Mouse (Mus musculus): ENCODE results near the gene Patl2. TPM values are rescaled to one million over a fixed set of nuclear protein-coding genes. Genes with fewer than 3 reads are reported as not detected.
A peak's percentile ranks its signal among the peaks of the same experiment; 100 is the strongest.

Gene Patl2
- total and polyA plus RNA-seq, 3 experiments: not detected

DNA sequence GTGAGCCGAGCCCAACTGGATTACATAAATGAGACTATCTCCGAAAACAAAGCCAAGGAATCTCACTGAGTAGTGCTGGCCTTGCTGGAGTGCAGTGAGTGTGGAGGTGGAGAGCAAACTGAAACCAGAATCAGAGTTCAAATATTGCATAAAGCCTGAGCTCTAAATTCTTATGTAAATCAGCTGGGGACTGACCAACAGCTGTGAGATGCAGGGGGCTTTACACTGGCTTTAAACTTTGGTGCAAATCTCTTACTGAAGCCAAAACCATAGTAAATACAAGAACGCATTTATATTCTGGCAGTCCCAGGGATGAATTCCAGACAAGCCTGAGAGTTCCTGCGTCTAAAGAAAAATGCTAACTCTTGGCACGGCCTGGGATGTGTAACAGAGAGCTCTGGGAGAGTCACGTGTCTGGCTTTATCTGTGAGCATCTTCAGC is 27.6 kb downstream of the Patl2 start:
- H3K36me3 ChIP-seq (ENCODE audit: control insufficient read depth, insufficient read depth, low read length): no peaks in the 10 kb centered on the region; the same call in 1 of the 2 replicates
- no peaks in the 10 kb centered on the region for H3K27me3 ChIP-seq (ENCODE audit: control insufficient read depth, insufficient read depth, low read length)
- no peaks in the 10 kb centered on the region for H3K79me2 ChIP-seq (replicated peaks; ENCODE audit: control insufficient read depth, insufficient read depth, low read length)
- intact Hi-C loops (cut with DNase I): no loop called here
- WGBS: 34% methylated on average over 6 of the region's 6 CpGs
- H3K27ac ChIP-seq: no peak overlapping the region
- DNase-seq: no peak
- no peak for TF ChIP-seq CTCF (IDR thresholded peaks at IDR 0.05)
- no peak for TF ChIP-seq EP300 (IDR thresholded peaks at IDR 0.05; ENCODE audit: insufficient read depth, low read depth, low read length)
- no peak for TF ChIP-seq POLR2A (IDR thresholded peaks at IDR 0.05; ENCODE audit: insufficient read depth, low read depth, low read length)
- no peak overlapping the region for H3K9ac ChIP-seq (ENCODE audit: low read depth, low read length)
- peaks cover 3% of the 10 kb centered on the region for H3K4me1 ChIP-seq (ENCODE audit: control insufficient read depth, insufficient read depth, low read length)
- no peak overlapping the region for H3K4me3 ChIP-seq

DNA sequence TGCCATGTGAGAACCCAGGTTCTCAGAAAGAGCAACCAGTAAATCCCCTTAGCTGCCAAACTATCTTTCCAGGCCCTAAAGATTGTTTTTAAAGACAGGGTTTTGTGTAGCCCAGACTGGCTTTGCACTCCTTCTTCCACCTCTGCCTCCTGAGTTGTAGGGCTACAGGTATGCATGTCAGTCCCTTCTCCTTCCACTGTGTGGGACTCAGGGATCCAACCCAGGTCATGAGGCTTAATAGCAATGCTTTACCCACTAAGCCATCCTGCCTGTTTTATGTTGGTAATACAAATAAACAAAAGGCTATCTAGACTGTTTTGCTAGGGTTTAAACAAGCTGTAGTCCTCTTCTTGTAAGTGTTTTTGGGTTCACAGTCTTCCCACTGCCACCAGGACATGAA is 28.4 kb downstream of the Patl2 start:
- intact Hi-C loops (cut with DNase I): no loop called here
- H3K9ac ChIP-seq (ENCODE audit: low read depth, low read length): no peak overlapping the region
- peaks cover 3% of the 10 kb centered on the region; the same call in 1 of the 2 replicates for H3K4me1 ChIP-seq (ENCODE audit: control insufficient read depth, insufficient read depth, low read length)
- TF ChIP-seq CTCF (IDR thresholded peaks at IDR 0.05): no peak
- no peak for TF ChIP-seq EP300 (IDR thresholded peaks at IDR 0.05; ENCODE audit: insufficient read depth, low read depth, low read length)
- TF ChIP-seq POLR2A (IDR thresholded peaks at IDR 0.05; ENCODE audit: insufficient read depth, low read depth, low read length): no peak
- H3K79me2 ChIP-seq (replicated peaks; ENCODE audit: control insufficient read depth, insufficient read depth, low read length): no peaks in the 10 kb centered on the region
- H3K4me3 ChIP-seq: no peak overlapping the region
- H3K36me3 ChIP-seq (ENCODE audit: control insufficient read depth, insufficient read depth, low read length): peaks cover 2% of the 10 kb centered on the region
- H3K27me3 ChIP-seq (ENCODE audit: control insufficient read depth, insufficient read depth, low read length): no peaks in the 10 kb centered on the region
- no peak for DNase-seq
- H3K27ac ChIP-seq: no peak overlapping the region

DNA sequence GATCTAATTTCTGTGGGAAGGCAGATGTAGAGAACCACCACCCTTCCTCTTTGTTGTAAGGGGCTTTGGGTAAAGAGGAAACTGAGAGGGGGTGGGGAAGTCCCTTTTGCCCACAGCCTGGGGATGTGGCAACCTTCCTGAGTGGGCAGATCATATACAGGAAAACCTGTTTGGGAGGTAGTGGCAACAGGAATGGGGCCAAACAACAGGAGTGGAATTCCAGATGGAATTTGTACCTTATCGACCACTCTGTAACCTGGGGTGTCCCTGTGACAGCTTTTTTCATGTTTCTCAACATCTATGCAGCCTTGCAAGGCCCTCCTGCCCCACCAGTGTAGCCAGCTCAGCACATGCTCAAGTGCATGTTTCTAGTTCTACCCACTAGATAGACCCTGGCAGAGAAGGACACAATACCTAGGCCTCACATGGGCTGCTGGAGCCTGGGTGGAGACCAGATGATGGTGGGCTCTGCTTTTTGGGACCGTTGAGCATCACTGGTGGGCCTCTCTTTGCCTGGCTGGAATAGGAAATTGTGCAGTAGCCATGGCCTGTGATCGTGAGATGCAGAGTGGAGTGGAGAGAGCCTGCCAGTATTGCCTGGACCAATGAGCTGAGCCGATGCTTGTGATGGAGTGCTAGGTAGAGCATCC is 29.8 kb downstream of the Patl2 start:
- Histone ChIP-seq H3K27me3 (ENCODE audit: control insufficient read depth, insufficient read depth, low read length) (no peaks in the 10 kb centered on the region), H3K4me1 (ENCODE audit: control insufficient read depth, insufficient read depth, low read length) (peaks cover 4% of the 10 kb centered on the region; the same call in 1 of the 2 replicates), H3K27ac (no peak overlapping the region), H3K79me2 (replicated peaks; ENCODE audit: control insufficient read depth, insufficient read depth, low read length) (peaks cover 2% of the 10 kb centered on the region; the same call in 1 of the 2 replicates), H3K4me3 (no peak overlapping the region), H3K9ac (ENCODE audit: low read depth, low read length) (no peak overlapping the region), H3K36me3 (ENCODE audit: control insufficient read depth, insufficient read depth, low read length) (peaks cover 10% of the 10 kb centered on the region)
- TF ChIP-seq EP300 (IDR thresholded peaks at IDR 0.05; ENCODE audit: insufficient read depth, low read depth, low read length) (no peak), POLR2A (IDR thresholded peaks at IDR 0.05; ENCODE audit: insufficient read depth, low read depth, low read length) (no peak), CTCF (IDR thresholded peaks at IDR 0.05) (no peak)
- 77% methylated on average over 4 of the region's 4 CpGs for WGBS
- DNase-seq: no peak
- intact Hi-C loops (cut with DNase I): no loop called here

DNA sequence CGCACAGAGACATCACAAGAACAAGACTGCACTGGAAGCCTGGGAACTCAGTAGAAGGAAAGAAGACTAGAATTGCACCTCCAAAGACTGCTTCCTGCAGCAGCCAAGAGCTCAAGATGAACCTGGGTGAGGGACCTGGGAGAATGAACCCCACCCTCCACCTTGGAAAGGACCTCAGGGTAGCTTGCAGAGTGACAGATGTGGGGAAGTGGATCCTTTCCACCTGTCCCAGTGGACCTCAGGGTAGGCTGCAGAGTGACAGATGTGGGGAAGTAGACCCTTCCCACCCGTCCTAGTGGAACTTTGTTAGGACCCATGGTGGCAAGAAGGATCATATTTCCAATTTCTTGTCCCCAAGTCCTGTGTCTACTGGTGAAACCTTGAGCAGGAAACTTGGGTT is 30.7 kb downstream of the Patl2 start:
- peaks cover 3% of the 10 kb centered on the region; the same call in 1 of the 2 replicates for H3K4me1 ChIP-seq (ENCODE audit: control insufficient read depth, insufficient read depth, low read length)
- no peak for DNase-seq
- H3K4me3 ChIP-seq: no peak overlapping the region
- intact Hi-C loops (cut with DNase I): no loop called here
- peaks cover 18% of the 10 kb centered on the region for H3K36me3 ChIP-seq (ENCODE audit: control insufficient read depth, insufficient read depth, low read length)
- no peak overlapping the region for H3K27ac ChIP-seq
- peaks cover 2% of the 10 kb centered on the region; the same call in 1 of the 2 replicates for H3K79me2 ChIP-seq (replicated peaks; ENCODE audit: control insufficient read depth, insufficient read depth, low read length)
- TF ChIP-seq EP300 (IDR thresholded peaks at IDR 0.05; ENCODE audit: insufficient read depth, low read depth, low read length): no peak
- TF ChIP-seq POLR2A (IDR thresholded peaks at IDR 0.05; ENCODE audit: insufficient read depth, low read depth, low read length): 0 out of 2 replicates have a peak, but pooled peaks have one; percentile 28
- no peak for TF ChIP-seq CTCF (IDR thresholded peaks at IDR 0.05)
- H3K27me3 ChIP-seq (ENCODE audit: control insufficient read depth, insufficient read depth, low read length): no peaks in the 10 kb centered on the region
- H3K9ac ChIP-seq (ENCODE audit: low read depth, low read length): no peak overlapping the region
- WGBS: 87% methylated on average over 2 of the region's 2 CpGs

DNA sequence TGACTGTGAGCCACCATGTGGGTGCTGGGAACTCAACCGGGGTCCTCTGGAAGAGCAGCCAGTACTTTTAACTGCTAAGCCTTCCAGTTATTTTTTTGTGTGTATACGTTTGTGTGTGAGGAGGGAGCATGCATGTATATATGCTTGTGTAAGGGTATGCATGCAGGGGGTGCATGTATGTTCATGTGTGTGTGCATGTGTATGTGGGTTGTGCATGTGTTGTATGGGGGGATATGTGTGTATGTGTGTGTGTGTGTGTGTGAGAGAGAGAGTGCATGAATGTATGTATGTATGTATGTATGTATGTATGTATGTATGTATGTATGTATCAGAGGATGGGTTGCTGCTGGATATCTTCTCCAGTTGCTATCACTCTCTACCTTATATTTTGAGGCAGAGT is 31.5 kb downstream of the Patl2 start:
- 92% methylated on average over 2 of the region's 2 CpGs for whole genome bisulfite sequencing
- H3K9ac ChIP-seq (ENCODE audit: low read depth, low read length): no peak overlapping the region
- no peak for DNase-seq
- no peaks in the 10 kb centered on the region for H3K27me3 ChIP-seq (ENCODE audit: control insufficient read depth, insufficient read depth, low read length)
- H3K27ac ChIP-seq: no peak overlapping the region
- no peak for TF ChIP-seq EP300 (IDR thresholded peaks at IDR 0.05; ENCODE audit: insufficient read depth, low read depth, low read length)
- TF ChIP-seq POLR2A (IDR thresholded peaks at IDR 0.05; ENCODE audit: insufficient read depth, low read depth, low read length): peak; percentile 23; the same call in 1 of the 2 replicates
- intact Hi-C loops (cut with DNase I): no loop called here
- peaks cover 6% of the 10 kb centered on the region for H3K4me1 ChIP-seq (ENCODE audit: control insufficient read depth, insufficient read depth, low read length)
- peaks cover 23% of the 10 kb centered on the region for H3K36me3 ChIP-seq (ENCODE audit: control insufficient read depth, insufficient read depth, low read length)
- no peak overlapping the region for H3K4me3 ChIP-seq
- peaks cover 2% of the 10 kb centered on the region for H3K79me2 ChIP-seq (replicated peaks; ENCODE audit: control insufficient read depth, insufficient read depth, low read length)

DNA sequence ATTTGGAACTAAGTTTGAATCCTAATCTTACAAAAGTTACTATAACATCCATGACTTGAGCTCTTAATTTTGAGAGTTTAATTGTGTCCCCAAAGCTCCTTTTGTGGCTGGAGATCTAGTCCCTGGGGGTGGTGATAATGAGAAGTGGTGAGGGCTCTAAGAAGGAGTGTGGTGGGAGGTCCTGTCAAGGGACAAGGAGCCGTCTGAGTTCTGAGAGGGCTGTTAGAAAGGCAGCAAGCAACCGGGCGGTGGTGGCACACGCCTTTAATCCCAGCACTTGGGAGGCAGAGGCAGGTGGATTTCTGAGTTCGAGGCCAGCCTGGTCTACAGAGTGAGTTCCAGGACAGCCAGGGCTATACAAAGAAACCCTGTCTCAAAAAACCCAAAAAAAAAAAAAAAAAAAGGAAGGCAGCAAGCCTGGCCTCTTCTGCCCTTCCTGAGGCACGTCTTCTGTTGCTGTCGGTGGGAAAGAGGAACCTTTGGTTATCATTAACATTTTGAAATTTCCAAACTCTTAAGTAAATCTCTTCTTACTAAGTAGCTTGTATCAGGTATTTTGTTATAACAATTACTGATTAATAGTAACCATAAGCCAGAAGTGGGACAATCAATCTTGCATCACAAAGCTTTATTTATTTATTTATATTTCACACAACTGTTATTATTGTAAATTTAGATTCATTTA is 32.2 kb downstream of the Patl2 start:
- WGBS: 78% methylated on average over 7 of the region's 7 CpGs
- no peak overlapping the region for H3K27ac ChIP-seq

More for the DNA sequence above, 32.2 kb downstream of the Patl2 start:
- peaks cover 6% of the 10 kb centered on the region for H3K4me1 ChIP-seq (ENCODE audit: control insufficient read depth, insufficient read depth, low read length)
- H3K9ac ChIP-seq (ENCODE audit: low read depth, low read length): no peak overlapping the region
- H3K79me2 ChIP-seq (replicated peaks; ENCODE audit: control insufficient read depth, insufficient read depth, low read length): peaks cover 2% of the 10 kb centered on the region
- intact Hi-C loops (cut with DNase I): no loop called here
- TF ChIP-seq CTCF (IDR thresholded peaks at IDR 0.05): no peak
- TF ChIP-seq POLR2A (IDR thresholded peaks at IDR 0.05; ENCODE audit: insufficient read depth, low read depth, low read length): no peak
- TF ChIP-seq EP300 (IDR thresholded peaks at IDR 0.05; ENCODE audit: insufficient read depth, low read depth, low read length): no peak
- H3K27me3 ChIP-seq (ENCODE audit: control insufficient read depth, insufficient read depth, low read length): no peaks in the 10 kb centered on the region
- no peak overlapping the region for H3K4me3 ChIP-seq
- no peak for DNase-seq
- H3K36me3 ChIP-seq (ENCODE audit: control insufficient read depth, insufficient read depth, low read length): peaks cover 23% of the 10 kb centered on the region
